Mouse (Mus musculus) neural tube, embryonic 13.5 days (tissue): ENCODE results near the gene Rps2. TPM values are rescaled to one million over a fixed set of nuclear protein-coding genes. Genes with fewer than 3 reads are reported as not detected.
"Not testable (repeated sequence)": the region's sequence is repeated elsewhere in the genome, so short reads cannot be mapped to it uniquely, and the experiment has no call there.

Source experiments
- ATAC-seq: fragments of 200-750 bp; cut with Nextera tagmentation; 2 replicates; pipeline ENCODE4 v1.8.0; 2017; ENCODE audit warnings: low read depth, mild to moderate bottlenecking, moderate TSS enrichment, moderate library complexity
- H3K27ac ChIP-seq: fragments of 300-500 bp; sonication (generic); replicated peaks from 2 replicates; pipeline ENCODE4 v1.5.1; 2015; ENCODE audit warnings: moderate library complexity, mild to moderate bottlenecking, inconsistent platforms
- H3K27me3 ChIP-seq: fragments of 300-500 bp; sonication (generic); 2 replicates; pipeline ENCODE4 v1.6.1; 2015; ENCODE audit warnings: mild to moderate bottlenecking, inconsistent platforms
- H3K36me3 ChIP-seq: fragments of 300-500 bp; sonication (generic); 2 replicates; pipeline ENCODE4 v1.6.1; 2015; ENCODE audit warnings: mild to moderate bottlenecking, inconsistent platforms
- H3K4me1 ChIP-seq: fragments of 300-500 bp; sonication (generic); replicated peaks from 2 replicates; pipeline ENCODE4 v1.6.1; 2015; ENCODE audit warnings: inconsistent platforms
- H3K4me2 ChIP-seq: fragments of 300-500 bp; sonication (generic); 2 replicates; pipeline ENCODE4 v1.6.1; 2015; ENCODE audit warnings: inconsistent platforms, mild to moderate bottlenecking, moderate library complexity
- H3K4me3 ChIP-seq: fragments of 300-500 bp; sonication (generic); 2 replicates; pipeline ENCODE4 v1.5.1; 2015; ENCODE audit warnings: mild to moderate bottlenecking, inconsistent platforms
- H3K9ac ChIP-seq: fragments of 300-500 bp; sonication (generic); 2 replicates; pipeline ENCODE4 v1.6.1; 2015; ENCODE audit warnings: moderate library complexity, mild to moderate bottlenecking, inconsistent platforms
- H3K9me3 ChIP-seq: fragments of 300-500 bp; sonication (generic); 2 replicates; pipeline ENCODE4 v1.6.1; 2016; ENCODE audit warnings: inconsistent platforms
- WGBS: fragments of 180-500 bp; shearing (Covaris S2); methylation state at CpG from one replicate; pipeline ENCODE4 v1.1.7; 2015; 5-methylcytosine and 5-hydroxymethylcytosine counted together
- polyA plus RNA-seq: library from polyadenylated mRNA; unstranded; fragments of >200 nt; fragmentation: Nextera tagmentation; extraction: Ambion mirVana; gene quantifications from 2 replicates; pipeline ENCODE4 v1.2.1, GENCODE M21; 2015

Rps2 gene
- polyA plus RNA-seq: 759 and 773 TPM in 2 replicates

DNA sequence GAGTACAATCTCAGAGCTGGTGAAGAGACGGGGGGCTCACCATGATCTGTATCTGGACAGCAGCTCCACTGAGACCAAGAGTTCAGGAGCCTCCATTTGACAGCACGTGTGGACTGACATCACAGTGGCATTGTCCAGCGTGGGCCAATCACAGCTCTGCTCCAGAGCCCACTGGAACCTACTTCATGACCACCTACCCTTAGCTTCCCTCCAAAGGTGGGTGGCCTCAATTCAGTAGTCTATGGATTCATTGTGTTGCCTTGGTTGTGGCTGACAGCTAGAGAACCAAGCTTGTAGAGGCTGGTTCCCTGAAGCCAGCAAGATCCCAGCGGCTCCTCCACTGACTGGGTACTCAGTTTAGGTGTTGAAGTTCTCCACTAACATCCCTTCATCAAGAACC lies at the start of gene Rps2, which contains the start of gene Rnf151:
Rps2 (plus strand) TSS at position 174 of the 400 bp plus-strand sequence.
Rnf151 (minus strand) TSS at position 121 of the 400 bp plus-strand sequence.
- H3K9ac ChIP-seq: peak within 1 kb of the TSS; percentile 92
- no peaks in the 10 kb centered on the region for H3K27me3 ChIP-seq
- no peak within 1 kb of the TSS for H3K27ac ChIP-seq
- H3K4me3 ChIP-seq: peak within 1 kb of the TSS; percentile 87
- WGBS: 77% methylated on average over 4 of the region's 4 CpGs
- H3K9me3 ChIP-seq: no peaks in the 10 kb centered on the region
- peaks cover 33% of the 10 kb centered on the region for H3K4me1 ChIP-seq
- ATAC-seq: no peak
- H3K36me3 ChIP-seq: peaks cover 38% of the 10 kb centered on the region
- peak within 1 kb of the TSS; percentile 67 for H3K4me2 ChIP-seq

DNA sequence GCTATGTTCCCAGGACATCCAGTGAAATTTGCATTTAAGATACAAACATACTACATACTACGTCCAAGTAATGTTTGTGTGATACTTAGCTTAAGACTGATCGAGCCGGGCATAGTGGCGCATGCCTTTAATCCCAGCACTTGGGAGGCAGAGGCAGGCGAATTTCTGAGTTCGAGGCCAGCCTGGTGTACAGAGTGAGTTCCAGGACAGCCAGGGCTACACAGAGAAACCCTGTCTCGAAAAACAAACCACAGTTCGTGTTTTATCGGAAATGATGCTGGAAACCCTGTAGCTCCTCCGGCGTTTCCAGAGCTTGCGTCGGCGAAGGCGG lies 48.7 kb upstream of the Rps2 start:
- peak; percentile 25 for ATAC-seq
- WGBS: 10% methylated on average over 15 of the region's 15 CpGs

DNA sequence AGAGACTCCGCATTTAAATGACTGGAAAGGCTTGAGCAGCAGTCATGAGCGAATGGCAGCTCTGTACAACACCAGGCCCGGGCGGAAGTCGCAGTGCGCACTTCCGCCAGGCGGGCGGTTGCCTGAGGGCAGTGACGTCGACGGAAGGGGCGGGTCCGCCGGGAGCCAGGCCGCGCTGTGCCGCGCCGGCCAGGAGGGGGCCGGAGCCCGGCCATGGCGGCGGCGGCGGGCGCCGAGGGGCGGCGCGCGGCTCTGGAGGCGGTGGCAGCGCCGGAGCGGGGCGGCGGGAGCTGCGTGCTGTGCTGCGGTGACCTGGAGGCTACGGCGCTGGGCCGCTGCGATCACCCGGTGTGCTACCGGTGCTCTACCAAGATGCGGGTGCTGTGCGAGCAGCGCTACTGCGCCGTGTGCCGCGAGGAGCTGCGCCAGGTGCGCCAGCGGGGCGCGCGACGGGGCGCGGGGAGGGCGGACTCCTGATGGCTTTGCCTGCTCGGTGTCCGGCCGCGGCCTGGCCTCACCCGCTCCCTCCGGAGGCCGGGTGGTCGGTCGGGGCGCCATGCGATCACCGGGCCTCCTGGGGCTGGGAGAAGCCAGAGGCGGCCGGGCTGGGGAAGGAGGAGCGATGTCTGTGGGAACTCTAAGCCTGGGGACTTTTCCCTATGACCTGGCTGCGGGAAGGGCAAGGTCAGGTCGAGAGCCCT lies 48.2 kb upstream of the Rps2 start, which contains the start of gene Zfp598:
Zfp598 (plus strand) TSS at position 143 of the 701 bp plus-strand sequence.
- H3K4me2 ChIP-seq: peak within 1 kb of the TSS; percentile 89
- H3K27ac ChIP-seq: peak within 1 kb of the TSS; percentile 90
- WGBS: under 1% methylated on average over 69 of the region's 80 CpGs
- H3K4me1 ChIP-seq: peaks cover 35% of the 10 kb centered on the region
- ATAC-seq: peak; percentile 98
- H3K9me3 ChIP-seq: no peaks in the 10 kb centered on the region
- no peaks in the 10 kb centered on the region for H3K27me3 ChIP-seq
- H3K4me3 ChIP-seq: peak within 1 kb of the TSS; percentile 99
- H3K9ac ChIP-seq: peak within 1 kb of the TSS; percentile 99
- H3K36me3 ChIP-seq: no peaks in the 10 kb centered on the region

More for the DNA sequence above, 48.7 kb upstream of the Rps2 start:
- H3K4me3 ChIP-seq: peak overlapping the region; percentile 99
- H3K36me3 ChIP-seq, H3K9me3 ChIP-seq, H3K27me3 ChIP-seq: not testable (repeated sequence)
- H3K9ac ChIP-seq: peak overlapping the region; percentile 99
- H3K27ac ChIP-seq: peak overlapping the region; percentile 90
- H3K4me1 ChIP-seq: peaks cover 35% of the 10 kb centered on the region
- H3K4me2 ChIP-seq: peak overlapping the region; percentile 89

DNA sequence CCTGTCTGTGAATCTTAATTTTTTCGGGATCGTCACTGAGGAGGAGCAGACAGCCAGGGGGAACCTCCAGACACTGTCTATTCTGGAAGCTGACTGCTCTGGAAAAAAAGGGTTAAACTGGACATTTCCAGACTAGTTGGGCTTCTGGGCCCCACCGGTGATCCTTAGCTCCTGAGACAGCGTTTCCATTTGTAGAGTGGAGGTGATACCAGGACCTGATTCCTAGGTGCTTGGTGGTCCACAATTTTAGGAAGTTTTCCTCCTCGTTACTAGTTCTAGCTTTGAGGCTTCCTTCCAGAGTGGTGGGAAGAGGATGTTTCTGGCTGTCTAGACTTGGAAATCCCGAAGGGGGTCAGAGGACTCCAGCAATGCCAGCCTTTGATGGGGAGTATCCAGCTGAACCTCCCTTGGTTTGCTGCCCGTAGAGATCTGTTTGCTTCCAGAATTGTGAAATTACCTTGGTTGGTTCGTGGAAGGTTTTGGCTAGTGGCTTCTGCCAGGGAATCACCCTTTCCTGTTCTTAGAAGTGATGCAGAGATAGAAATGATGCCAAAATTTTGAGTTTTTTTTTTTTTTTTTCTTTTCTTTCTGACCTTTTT lies 47.6 kb upstream of the Rps2 start:
- no peak for ATAC-seq
- peaks cover 35% of the 10 kb centered on the region for H3K4me1 ChIP-seq
- no peaks in the 10 kb centered on the region for H3K27me3 ChIP-seq
- H3K9me3 ChIP-seq: no peaks in the 10 kb centered on the region
- peak overlapping the region; percentile 99 for H3K4me3 ChIP-seq
- H3K4me2 ChIP-seq: peak overlapping the region; percentile 89
- peak overlapping the region; percentile 90 for H3K27ac ChIP-seq
- no peaks in the 10 kb centered on the region for H3K36me3 ChIP-seq
- 16% methylated on average over 8 of the region's 8 CpGs for WGBS
- peak overlapping the region; percentile 99 for H3K9ac ChIP-seq

DNA sequence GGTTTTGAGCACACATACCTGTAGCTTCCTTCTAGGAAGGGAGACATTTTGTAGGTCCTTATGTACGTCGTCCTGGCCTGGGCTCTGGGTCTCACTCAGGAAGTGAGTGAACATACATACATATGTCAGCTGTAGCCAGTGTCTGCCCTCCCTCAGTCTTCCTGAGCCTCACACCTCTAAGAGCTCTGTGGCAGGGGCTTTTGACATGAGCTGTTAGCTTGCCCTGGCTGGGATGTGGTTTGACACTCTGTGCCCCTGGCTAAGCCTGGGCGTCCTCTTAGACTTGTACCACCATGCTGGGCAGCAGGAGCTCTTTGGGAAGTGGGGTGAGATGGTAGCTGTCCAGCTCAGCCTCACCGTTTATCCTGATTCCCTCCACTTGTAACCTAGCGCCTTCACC lies 46.6 kb upstream of the Rps2 start:
- 73% methylated on average over 5 of the region's 5 CpGs for WGBS
- Histone ChIP-seq H3K4me3 (0 out of 2 replicates have a peak overlapping the region, but pooled peaks have one; percentile 99), H3K9ac (peak overlapping the region; percentile 99), H3K27me3 (no peaks in the 10 kb centered on the region), H3K27ac (no peak overlapping the region), H3K36me3 (no peaks in the 10 kb centered on the region), H3K9me3 (no peaks in the 10 kb centered on the region), H3K4me1 (peaks cover 35% of the 10 kb centered on the region), H3K4me2 (peak overlapping the region; percentile 89)
- ATAC-seq: no peak

DNA sequence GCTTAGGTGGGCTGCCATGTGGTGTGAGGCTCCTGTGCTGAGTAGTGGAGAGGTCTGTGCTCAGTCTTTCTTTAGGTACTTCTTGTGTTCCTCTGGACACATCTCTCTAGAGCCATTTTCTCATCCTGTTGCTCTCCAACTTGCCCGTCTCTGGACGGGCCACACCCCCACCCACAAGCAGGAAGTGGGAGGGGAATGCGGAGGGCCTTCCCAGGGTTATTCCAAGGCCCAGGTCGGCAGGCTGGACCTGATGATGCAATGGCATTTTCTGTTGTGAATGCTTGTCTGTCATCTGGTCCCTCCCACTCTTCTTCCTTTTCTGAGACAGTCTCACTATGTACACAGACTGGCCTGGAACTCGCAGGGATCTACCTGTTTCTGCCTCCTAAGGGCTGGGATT lies 45.8 kb upstream of the Rps2 start:
- Histone ChIP-seq H3K27ac (no peak overlapping the region), H3K9me3 (no peaks in the 10 kb centered on the region), H3K4me2 (peak overlapping the region; percentile 89), H3K4me1 (peaks cover 35% of the 10 kb centered on the region), H3K4me3 (no peak overlapping the region), H3K36me3 (peaks cover 5% of the 10 kb centered on the region), H3K27me3 (no peaks in the 10 kb centered on the region), H3K9ac (peak overlapping the region; percentile 99)
- 27% methylated on average over 5 of the region's 5 CpGs for WGBS
- no peak for ATAC-seq

DNA sequence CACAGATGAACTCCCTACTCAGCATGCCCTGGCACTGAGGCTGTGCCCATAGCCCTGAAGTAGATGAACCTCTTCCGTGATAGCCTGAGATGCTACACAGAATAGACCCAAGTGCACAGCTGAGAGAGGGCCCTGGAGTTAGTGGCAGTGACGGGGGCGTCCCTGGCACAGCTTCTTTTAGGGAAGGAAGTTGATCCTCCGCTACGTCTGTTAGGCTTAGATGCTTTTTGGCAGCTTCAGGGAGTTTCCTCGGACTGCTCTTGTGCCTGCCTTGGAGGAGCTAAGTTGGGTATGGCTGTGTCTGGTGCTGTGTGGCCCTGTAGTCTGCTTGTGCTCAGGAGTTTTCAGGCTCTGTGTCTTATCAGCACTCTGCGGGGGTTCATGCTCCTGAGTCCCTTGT lies 43.6 kb upstream of the Rps2 start:
- WGBS: 88% methylated on average over 7 of the region's 7 CpGs
- Histone ChIP-seq H3K4me2 (no peak overlapping the region), H3K4me1 (peaks cover 26% of the 10 kb centered on the region), H3K27me3 (no peaks in the 10 kb centered on the region), H3K4me3 (no peak overlapping the region), H3K9me3 (no peaks in the 10 kb centered on the region), H3K27ac (no peak overlapping the region), H3K36me3 (peaks cover 26% of the 10 kb centered on the region), H3K9ac (no peak overlapping the region)
- ATAC-seq: no peak

DNA sequence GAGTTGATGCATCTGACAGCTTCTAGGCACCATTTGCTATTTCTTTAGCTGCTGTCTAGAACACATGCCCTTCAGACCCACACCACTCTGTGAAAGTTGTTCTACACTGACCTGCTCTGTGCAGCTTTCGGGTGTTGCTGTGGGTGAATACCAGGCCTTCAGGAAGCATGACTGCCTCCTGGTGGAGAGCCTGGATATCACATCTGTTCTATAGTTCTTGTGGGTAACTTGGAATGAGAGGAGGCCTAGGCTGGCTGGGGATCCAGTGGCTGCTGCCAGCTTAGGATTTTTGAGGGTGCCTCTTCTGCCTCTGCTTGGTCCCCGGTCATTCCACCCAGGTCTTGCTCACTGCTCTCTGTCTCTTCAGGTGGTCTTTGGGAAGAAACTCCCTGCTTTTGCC lies 41.7 kb upstream of the Rps2 start:
- Histone ChIP-seq H3K9me3 (no peaks in the 10 kb centered on the region), H3K4me2 (no peak overlapping the region), H3K27me3 (no peaks in the 10 kb centered on the region), H3K36me3 (peaks cover 45% of the 10 kb centered on the region), H3K9ac (no peak overlapping the region), H3K4me3 (no peak overlapping the region), H3K4me1 (peaks cover 14% of the 10 kb centered on the region), H3K27ac (no peak overlapping the region)
- no peak for ATAC-seq
- 63% methylated on average over 2 of the region's 2 CpGs for WGBS

DNA sequence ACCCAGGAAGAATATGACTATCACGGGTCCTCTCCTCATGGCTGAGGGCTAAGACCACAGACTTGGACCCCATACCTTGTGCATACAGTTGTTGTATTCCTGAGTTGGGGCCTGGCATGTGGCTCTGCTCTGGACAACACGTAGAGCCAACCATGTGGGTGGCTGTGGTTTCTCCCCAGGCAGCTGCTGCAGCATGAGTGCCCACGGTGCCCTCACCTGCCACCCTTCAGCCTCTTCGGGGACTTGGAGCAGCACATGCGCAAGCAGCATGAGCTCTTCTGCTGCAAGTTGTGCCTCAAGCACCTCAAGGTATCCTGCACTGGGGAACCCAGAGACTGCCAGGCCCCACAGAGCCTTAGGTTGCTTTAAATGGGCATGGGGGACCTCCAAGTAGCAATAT lies 41.0 kb upstream of the Rps2 start:
- no peak overlapping the region for H3K4me3 ChIP-seq
- H3K9ac ChIP-seq: no peak overlapping the region
- H3K9me3 ChIP-seq: no peaks in the 10 kb centered on the region
- H3K27ac ChIP-seq: no peak overlapping the region
- WGBS: 97% methylated on average over 5 of the region's 5 CpGs
- no peak for ATAC-seq
- H3K4me1 ChIP-seq: peaks cover 7% of the 10 kb centered on the region
- H3K36me3 ChIP-seq: peaks cover 52% of the 10 kb centered on the region
- H3K27me3 ChIP-seq: no peaks in the 10 kb centered on the region
- H3K4me2 ChIP-seq: no peak overlapping the region

DNA sequence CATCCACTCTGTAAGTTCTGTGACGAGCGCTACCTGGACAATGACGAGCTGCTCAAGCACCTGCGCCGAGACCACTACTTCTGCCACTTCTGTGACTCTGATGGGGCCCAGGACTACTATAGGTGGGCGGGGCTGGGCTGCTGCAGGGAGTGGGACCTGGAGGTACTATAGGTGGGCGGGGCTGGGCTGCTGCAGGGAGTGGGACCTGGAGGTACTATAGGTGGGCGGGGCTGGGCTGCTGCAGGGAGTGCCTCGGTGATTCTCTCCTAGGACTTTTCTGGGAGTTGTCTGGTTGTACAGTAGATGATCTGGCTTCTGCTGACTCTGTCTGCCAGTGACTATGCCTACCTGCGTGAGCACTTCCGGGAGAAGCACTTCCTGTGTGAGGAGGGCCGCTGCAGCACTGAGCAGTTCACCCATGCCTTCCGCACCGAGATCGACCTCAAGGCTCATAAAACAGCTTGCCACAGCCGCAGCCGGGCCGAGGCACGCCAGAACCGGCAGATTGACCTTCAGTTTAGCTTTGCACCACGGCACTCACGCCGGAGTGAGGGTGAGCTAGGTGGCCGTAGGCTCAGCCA lies 40.3 kb upstream of the Rps2 start:
- H3K9me3 ChIP-seq: no peaks in the 10 kb centered on the region
- H3K4me3 ChIP-seq: no peak overlapping the region
- ATAC-seq: no peak
- no peak overlapping the region for H3K27ac ChIP-seq
- no peaks in the 10 kb centered on the region for H3K27me3 ChIP-seq
- 89% methylated on average over 24 of the region's 24 CpGs for WGBS
- H3K9ac ChIP-seq: no peak overlapping the region
- peaks cover under 1% of the 10 kb centered on the region; the same call in 1 of the 2 replicates for H3K4me1 ChIP-seq
- no peak overlapping the region for H3K4me2 ChIP-seq
- peaks cover 59% of the 10 kb centered on the region for H3K36me3 ChIP-seq

DNA sequence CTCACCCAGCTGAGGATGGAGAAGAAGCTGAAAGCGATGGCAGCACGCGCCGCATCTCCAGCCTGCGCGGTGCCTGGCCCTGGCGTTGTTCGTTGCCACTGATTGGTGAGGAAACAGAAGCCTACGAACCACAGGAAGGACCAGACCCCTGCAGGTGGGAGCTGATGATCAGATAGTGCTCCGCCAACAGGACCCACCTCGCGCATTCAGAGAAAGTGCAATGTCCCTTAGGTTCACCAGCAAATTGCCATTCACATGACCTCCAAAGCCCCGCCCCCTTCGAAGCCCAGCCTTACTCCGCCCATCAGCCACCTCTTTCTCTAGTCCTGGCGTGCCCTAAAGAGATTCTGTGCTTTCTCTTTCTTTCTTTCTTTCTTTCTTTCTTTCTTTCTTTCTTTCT lies 31.4 kb upstream of the Rps2 start:
- Histone ChIP-seq H3K4me2 (peak overlapping the region; percentile 31), H3K27me3 (peaks cover 37% of the 10 kb centered on the region), H3K9me3 (no peaks in the 10 kb centered on the region), H3K36me3 (peaks cover 11% of the 10 kb centered on the region), H3K9ac (no peak overlapping the region), H3K27ac (no peak overlapping the region), H3K4me1 (peaks cover 39% of the 10 kb centered on the region), H3K4me3 (no peak overlapping the region)
- no peak for ATAC-seq
- WGBS: 26% methylated on average over 16 of the region's 16 CpGs

DNA sequence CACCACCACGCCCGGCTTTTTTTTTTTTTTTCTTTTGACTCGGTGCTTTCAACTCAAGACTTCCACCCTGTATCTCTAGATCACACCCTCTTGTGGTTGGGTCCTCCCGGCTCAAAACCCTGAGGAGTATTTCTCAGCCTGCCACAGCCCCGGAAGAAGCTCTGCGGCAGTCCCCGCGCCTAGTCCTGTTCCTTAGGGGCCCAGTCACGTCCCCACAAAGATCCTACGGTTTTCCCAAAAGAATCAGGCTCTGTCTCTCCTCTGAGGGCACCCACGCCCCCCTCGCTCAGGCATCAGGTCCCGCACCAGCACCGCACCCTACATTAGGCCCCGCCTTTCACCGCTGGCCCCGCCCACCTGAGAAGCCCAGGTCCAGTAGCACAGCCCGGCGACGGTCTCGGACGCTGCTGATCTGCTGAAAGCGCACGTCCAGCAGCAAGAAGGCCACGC lies 30.7 kb upstream of the Rps2 start:
- Histone ChIP-seq H3K4me3 (peak overlapping the region; percentile 60), H3K4me2 (peak overlapping the region; percentile 64), H3K36me3 (peaks cover 8% of the 10 kb centered on the region), H3K27me3 (peaks cover 42% of the 10 kb centered on the region), H3K9me3 (no peaks in the 10 kb centered on the region), H3K27ac (no peak overlapping the region), H3K4me1 (peaks cover 39% of the 10 kb centered on the region), H3K9ac (peak overlapping the region; percentile 59)
- ATAC-seq: no peak
- WGBS: 2% methylated on average over 24 of the region's 25 CpGs
